Mouse (Mus musculus) MEL (cell line): ENCODE measurements around the gene Acpp.

Source experiments
- CTCF ChIP-seq, 3 experiments: IDR thresholded peaks in 2 of 3; conservative IDR thresholded peaks in 1 of 3; 2 replicates each; pipeline ENCODE4 v1.5.1; 2011 to 2012; ENCODE audit warnings: low read length in 3 of 3, low read depth in 2 of 3, mild to moderate bottlenecking in 2 of 3, improper control_type of control experiment in 1 of 3, inconsistent platforms in 1 of 3, mixed read lengths in 1 of 3, moderate library complexity in 1 of 3; ENCODE audit not compliant: control insufficient read depth in 1 of 3, insufficient read depth in 1 of 3, poor library complexity in 1 of 3, severe bottlenecking in 1 of 3
- ELF1 ChIP-seq: IDR thresholded peaks from 2 replicates; pipeline ENCODE4 v1.6.1; 2014; ENCODE audit warnings: low read depth, mild to moderate bottlenecking, inconsistent platforms, low read length, improper control_type of control experiment, moderate library complexity
- EP300 ChIP-seq, 2 experiments: IDR thresholded peaks; 2 replicates each; pipeline ENCODE4 v1.6.1; 2011; ENCODE audit warnings: improper control_type of control experiment in 2 of 2, low read length in 2 of 2, low read depth in 1 of 2, mild to moderate bottlenecking in 1 of 2
- GATA1 ChIP-seq: IDR thresholded peaks from 2 replicates; pipeline ENCODE4 v1.6.1; 2011; ENCODE audit warnings: low read depth, low read length, improper control_type of control experiment
- KAT2A ChIP-seq: conservative IDR thresholded peaks from 2 replicates; pipeline ENCODE4 v1.6.1; 2012; ENCODE audit warnings: low read depth, low read length, improper control_type of control experiment, inconsistent platforms
- MAFK ChIP-seq: IDR thresholded peaks from 2 replicates; pipeline ENCODE4 v1.6.1; 2011; ENCODE audit warnings: low read depth, mild to moderate bottlenecking, low read length, improper control_type of control experiment, borderline replicate concordance
- NELFE ChIP-seq: IDR thresholded peaks from 2 replicates; pipeline ENCODE4 v1.6.1; 2011; ENCODE audit warnings: low read depth, low read length, improper control_type of control experiment
- POLR2A ChIP-seq, 2 experiments: IDR thresholded peaks; 2 replicates each; pipeline ENCODE4 v1.6.1; 2011 to 2012; ENCODE audit warnings: low read length in 2 of 2, mild to moderate bottlenecking in 2 of 2, control low read depth in 1 of 2, improper control_type of control experiment in 1 of 2, low read depth in 1 of 2, moderate library complexity in 1 of 2; ENCODE audit not compliant: control insufficient read depth in 1 of 2, insufficient read depth in 1 of 2, poor library complexity in 1 of 2
- POLR2AphosphoS2 ChIP-seq: IDR thresholded peaks from 2 replicates; pipeline ENCODE4 v1.6.1; 2011; ENCODE audit warnings: low read length, improper control_type of control experiment
- RAD21 ChIP-seq: IDR thresholded peaks from 2 replicates; pipeline ENCODE4 v1.6.1; 2011; ENCODE audit warnings: mild to moderate bottlenecking, low read depth, low read length, improper control_type of control experiment
- SIN3A ChIP-seq: IDR thresholded peaks from 2 replicates; pipeline ENCODE4 v1.6.1; 2012; ENCODE audit warnings: low read length, improper control_type of control experiment, inconsistent platforms
- TAL1 ChIP-seq: IDR thresholded peaks from 2 replicates; pipeline ENCODE4 v1.6.1; 2012; ENCODE audit warnings: mild to moderate bottlenecking, inconsistent platforms, low read length, moderate library complexity, mixed read lengths
- USF1 ChIP-seq: IDR thresholded peaks from 2 replicates; pipeline ENCODE4 v1.6.1; 2014; ENCODE audit warnings: low read depth, mild to moderate bottlenecking, inconsistent platforms, low read length, improper control_type of control experiment, moderate library complexity

DNA sequence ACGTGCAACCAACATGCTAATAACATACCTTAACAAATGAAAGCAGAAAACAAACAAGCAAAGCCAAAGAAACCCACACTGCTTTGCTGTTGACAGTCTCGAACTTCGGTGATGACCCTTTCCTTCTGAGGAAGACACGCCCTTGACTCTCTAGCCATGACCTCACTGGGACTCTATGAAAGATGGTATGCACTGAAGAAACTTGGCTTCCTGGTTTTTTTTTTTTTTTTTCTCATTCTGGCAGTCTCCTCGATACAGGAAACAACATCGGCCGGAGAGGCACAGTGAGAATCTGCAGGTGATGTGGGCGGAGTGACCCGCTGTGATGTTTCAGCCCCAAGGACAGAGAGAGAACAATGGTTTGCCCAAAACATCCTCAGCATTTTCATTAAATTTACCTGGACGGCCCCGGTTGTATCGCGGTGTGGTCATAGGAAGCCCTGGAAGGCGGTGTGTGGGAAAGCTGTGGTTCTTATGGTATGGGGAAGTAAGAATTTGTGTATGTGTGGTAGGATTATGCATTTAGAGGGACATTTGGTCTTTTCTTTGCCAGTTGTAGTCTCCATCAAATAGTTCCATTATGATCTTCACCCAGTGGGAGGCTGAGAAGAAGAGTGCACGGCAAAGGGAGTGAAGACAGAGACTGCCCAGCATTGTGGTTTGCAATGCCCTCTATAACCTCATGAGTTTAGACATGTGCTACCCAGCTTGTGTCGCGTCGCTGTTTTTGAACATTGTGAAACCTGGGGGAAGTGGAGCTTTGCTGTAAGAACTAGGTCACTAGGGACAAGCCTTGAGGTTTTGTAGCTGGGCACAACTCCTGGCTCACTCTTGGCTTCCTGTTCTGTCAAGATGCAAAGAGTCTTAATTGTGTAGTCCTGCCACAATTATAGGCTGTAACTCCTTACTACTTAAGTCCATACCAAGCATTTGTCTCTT, 1.2 kb upstream of the Acpp start:
- TF ChIP-seq KAT2A: no peak
- TF ChIP-seq CTCF (IDR thresholded peaks at IDR 0.05 in 2 of 3, conservative IDR thresholded peaks at IDR 0.05 in 1 of 3; ENCODE audit: control insufficient read depth in 1 of 3, insufficient read depth in 1 of 3, low read depth in 2 of 3, low read length in 3 of 3, poor library complexity in 1 of 3, severe bottlenecking in 1 of 3): no peak
- TF ChIP-seq USF1: no peak
- TF ChIP-seq TAL1: no peak
- TF ChIP-seq SIN3A: no peak
- TF ChIP-seq NELFE: no peak
- TF ChIP-seq POLR2A (IDR thresholded peaks at IDR 0.05; ENCODE audit: control insufficient read depth in 1 of 2, insufficient read depth in 1 of 2, low read depth in 1 of 2, low read length in 2 of 2, poor library complexity in 1 of 2): no peak
- TF ChIP-seq POLR2AphosphoS2: no peak
- TF ChIP-seq MAFK: no peak
- TF ChIP-seq ELF1: no peak
- no peak for TF ChIP-seq RAD21
- no peak for TF ChIP-seq EP300 (IDR thresholded peaks at IDR 0.05; ENCODE audit: low read depth in 1 of 2, low read length in 2 of 2)
- TF ChIP-seq GATA1: no peak
